ENCODE assay signal across 11 mouse cellular contexts in the genomic region with DNA sequence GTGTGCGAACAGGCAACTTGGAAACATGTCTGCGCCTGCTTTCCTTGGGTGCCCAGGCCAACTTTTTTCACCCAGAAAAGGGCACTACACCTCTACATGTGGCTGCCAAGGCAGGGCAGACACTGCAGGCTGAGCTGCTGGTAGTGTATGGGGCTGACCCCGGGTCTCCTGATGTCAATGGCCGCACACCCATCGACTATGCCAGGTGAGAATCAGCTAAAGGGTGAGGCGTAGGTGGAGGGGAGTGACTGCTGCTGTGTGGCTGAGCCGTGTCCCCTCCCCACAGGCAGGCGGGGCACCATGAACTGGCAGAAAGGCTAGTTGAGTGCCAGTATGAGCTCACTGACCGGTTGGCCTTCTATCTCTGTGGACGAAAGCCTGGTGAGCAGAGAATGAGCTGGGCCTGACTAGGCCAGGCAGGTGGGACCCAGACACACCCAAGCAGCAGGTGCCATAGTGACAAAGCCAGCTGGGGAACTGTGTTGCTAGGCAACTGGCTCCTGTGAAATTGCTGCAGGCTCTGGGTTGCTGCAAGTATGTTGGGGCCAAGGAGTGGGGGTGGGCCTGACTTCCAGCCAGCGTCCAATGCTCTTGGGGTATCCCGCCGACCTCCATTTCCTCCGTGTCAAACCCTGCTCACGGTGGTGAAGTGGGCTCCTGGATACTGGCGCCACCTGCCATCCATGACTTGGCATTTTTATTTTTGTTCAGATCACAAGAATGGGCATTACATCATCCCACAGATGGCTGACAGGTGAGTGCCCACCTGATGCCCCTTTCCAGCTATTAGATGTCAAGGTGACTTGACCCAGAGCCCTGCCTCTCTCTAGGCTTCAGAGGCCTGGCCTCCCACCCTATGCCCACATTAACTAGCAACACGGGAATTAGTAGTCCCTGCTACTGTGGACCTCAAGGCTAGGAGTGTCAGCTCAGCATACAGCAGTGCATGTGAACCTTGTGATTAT. TPM values are rescaled to one million over a fixed set of nuclear protein-coding genes. Genes with fewer than 3 reads are reported as not detected.
DNase-seq lines count a peak whose midpoint lies in the region; ATAC-seq lines count a peak whose summit lies in the region.
"Had no signal": no experiment of that assay in that cellular context is flagged by ENCODE, and none has a peak within 500 bp of the region (broad histone marks: within the 10 kb centered on the region; RNA-seq: fewer than 3 reads in every experiment).

No protein-coding gene starts in this region.

- H3K4me1 ChIP-seq in heart, embryonic 15.5 days (replicated peaks) = peaks cover 52% of the 10 kb centered on the region
- H3K4me1 ChIP-seq in midbrain, embryonic 10.5 days = peaks cover 56% of the 10 kb centered on the region
- H3K4me1 ChIP-seq in midbrain, embryonic 16.5 days (ENCODE audit: control insufficient read depth, insufficient read depth, low read length) = peaks cover 11% of the 10 kb centered on the region
- peaks cover 54% of the 10 kb centered on the region for H3K4me1 ChIP-seq in hindbrain, embryonic 13.5 days (replicated peaks)

- H3K27ac ChIP-seq in heart, embryonic 15.5 days = 0 out of 2 replicates have a peak overlapping the region, but pooled peaks have one; percentile 5
- 0 out of 2 replicates have a peak overlapping the region, but pooled peaks have one; percentile 23 for H3K27ac ChIP-seq in midbrain, embryonic 10.5 days (replicated peaks)
- H3K27ac ChIP-seq in midbrain, embryonic 16.5 days (ENCODE audit: low read length) = no peak overlapping the region
- peak overlapping the region; percentile 30; the same call in 1 of the 2 replicates for H3K27ac ChIP-seq in hindbrain, embryonic 13.5 days
- H3K27ac ChIP-seq: intestine, embryonic 15.5 days; liver, embryonic 14.5 days had no signal

- no peak overlapping the region for H3K4me2 ChIP-seq in heart, embryonic 15.5 days
- H3K4me2 ChIP-seq in midbrain, embryonic 16.5 days (ENCODE audit: low read length) = no peak overlapping the region
- H3K4me2 ChIP-seq in hindbrain, embryonic 13.5 days = no peak overlapping the region
- H3K4me2 ChIP-seq: intestine, embryonic 15.5 days had no signal

- H3K36me3 ChIP-seq in heart, embryonic 15.5 days = peaks cover 44% of the 10 kb centered on the region
- peaks cover 75% of the 10 kb centered on the region for H3K36me3 ChIP-seq in midbrain, embryonic 10.5 days
- H3K36me3 ChIP-seq in midbrain, embryonic 16.5 days (ENCODE audit: control insufficient read depth, insufficient read depth, low read length) = peaks cover 33% of the 10 kb centered on the region
- peaks cover 59% of the 10 kb centered on the region for H3K36me3 ChIP-seq in hindbrain, embryonic 13.5 days

- H3K4me3 ChIP-seq in heart, embryonic 15.5 days = no peak overlapping the region
- 0 out of 2 replicates have a peak overlapping the region, but pooled peaks have one; percentile 3 for H3K4me3 ChIP-seq in midbrain, embryonic 10.5 days
- H3K4me3 ChIP-seq in midbrain, embryonic 16.5 days (ENCODE audit: low read depth, low read length) = no peak overlapping the region
- H3K4me3 ChIP-seq in hindbrain, embryonic 13.5 days = no peak overlapping the region
- H3K4me3 ChIP-seq: intestine, embryonic 15.5 days had no signal

- no peaks in the 10 kb centered on the region for H3K27me3 ChIP-seq in heart, embryonic 15.5 days
- no peaks in the 10 kb centered on the region for H3K27me3 ChIP-seq in midbrain, embryonic 10.5 days (ENCODE audit: low read depth, poor library complexity, severe bottlenecking)
- H3K27me3 ChIP-seq in midbrain, embryonic 16.5 days (ENCODE audit: control insufficient read depth, insufficient read depth, low read depth, low read length) = no peaks in the 10 kb centered on the region
- H3K27me3 ChIP-seq in hindbrain, embryonic 13.5 days = no peaks in the 10 kb centered on the region
- H3K27me3 ChIP-seq: intestine, embryonic 15.5 days had no signal

- intact Hi-C loops in heart, postnatal 10 days (cut with DNase I) = loop anchor here (1.0 kb wide), 1 partner anchor 9 kb away; no protein-coding TSS in a partner anchor

- 87% methylated on average over 17 of the region's 17 CpGs for WGBS in heart, embryonic 15.5 days
- 90% methylated on average over 17 of the region's 17 CpGs for WGBS in midbrain, embryonic 10.5 days
- 75% methylated on average over 17 of the region's 17 CpGs for WGBS in midbrain, embryonic 16.5 days
- WGBS in hindbrain, embryonic 13.5 days = 73% methylated on average over 17 of the region's 17 CpGs

- no peak overlapping the region for H3K9ac ChIP-seq in heart, embryonic 15.5 days
- no peak overlapping the region for H3K9ac ChIP-seq in midbrain, embryonic 16.5 days (ENCODE audit: low read depth, low read length)
- peak overlapping the region; percentile 36; the same call in 1 of the 2 replicates for H3K9ac ChIP-seq in hindbrain, embryonic 13.5 days
- H3K9ac ChIP-seq: intestine, embryonic 15.5 days; liver, embryonic 14.5 days had no signal

- no peaks in the 10 kb centered on the region for H3K9me3 ChIP-seq in heart, embryonic 15.5 days (replicated peaks)
- no peaks in the 10 kb centered on the region for H3K9me3 ChIP-seq in midbrain, embryonic 10.5 days (replicated peaks)
- no peaks in the 10 kb centered on the region for H3K9me3 ChIP-seq in midbrain, embryonic 16.5 days (replicated peaks; ENCODE audit: control insufficient read depth, low read length, poor library complexity, severe bottlenecking)
- H3K9me3 ChIP-seq in hindbrain, embryonic 13.5 days = no peaks in the 10 kb centered on the region
- H3K9me3 ChIP-seq: intestine, embryonic 15.5 days had no signal

- DNase-seq in heart, postnatal 10 days = no peak
- no peak for DNase-seq in midbrain, embryonic 10.5 days (ENCODE audit: low spot score)
- peak; percentile 49 for DNase-seq in ZHBTc4 (ENCODE audit: low read depth, low spot score)
- no peak for DNase-seq in layer of hippocampus, postnatal 14 days (ENCODE audit: low spot score in 2 of 2)
- DNase-seq in adrenal gland, adult 8-10 months = no peak

- ATAC-seq in heart, embryonic 15.5 days (replicated peaks; ENCODE audit: insufficient number of reproducible peaks, insufficient read depth, low FRiP score, low read depth) = no peak
- no peak for ATAC-seq in midbrain, embryonic 16.5 days
- no peak for ATAC-seq in hindbrain, embryonic 13.5 days (ENCODE audit: low FRiP score)
- ATAC-seq: intestine, embryonic 15.5 days had no signal

RNA-seq across cellular contexts. Expression of gene Git1, which starts 7.3 kb away (rescaled TPM):
- 6.8 and 10.0 TPM in 2 replicates for polyA plus RNA-seq in heart, embryonic 15.5 days (2015; fragmentation: Nextera tagmentation; extraction: Ambion mirVana)
- 10 to 100 TPM; 64.5 to 65.1 TPM for total RNA-seq in heart, postnatal 10 days (2021)
- 10.9 and 11.7 TPM in 2 replicates for polyA plus RNA-seq in midbrain, embryonic 10.5 days (2016; fragmentation: Nextera tagmentation; extraction: Ambion mirVana)
- 15.9 and 17.3 TPM in 2 replicates for polyA plus RNA-seq in midbrain, embryonic 16.5 days (2015; fragmentation: Nextera tagmentation; extraction: Ambion mirVana)
- polyA plus RNA-seq in hindbrain, embryonic 13.5 days (2015; fragmentation: Nextera tagmentation; extraction: Ambion mirVana) = 14.3 and 15.1 TPM in 2 replicates
- 100 to 1,000 TPM; 164 to 177 TPM for total RNA-seq in layer of hippocampus, postnatal 14 days (2021)
- 10 to 100 TPM; 42.1 to 61.0 (median 50.0) TPM for total RNA-seq in adrenal gland, adult 8-10 months (2022)

RNA-seq across cellular contexts. Expression of gene Ankrd13b, which starts 11.2 kb away (rescaled TPM):
- polyA plus RNA-seq in heart, embryonic 15.5 days (2015; fragmentation: Nextera tagmentation; extraction: Ambion mirVana) = 3.2 and 4.9 TPM in 2 replicates
- 10 to 100 TPM; 12.8 to 15.0 TPM for total RNA-seq in heart, postnatal 10 days (2021)
- 7.4 and 11.8 TPM in 2 replicates for polyA plus RNA-seq in midbrain, embryonic 10.5 days (2016; fragmentation: Nextera tagmentation; extraction: Ambion mirVana)
- 31.9 and 33.7 TPM in 2 replicates for polyA plus RNA-seq in midbrain, embryonic 16.5 days (2015; fragmentation: Nextera tagmentation; extraction: Ambion mirVana)
- polyA plus RNA-seq in hindbrain, embryonic 13.5 days (2015; fragmentation: Nextera tagmentation; extraction: Ambion mirVana) = 29.4 and 31.0 TPM in 2 replicates
- total RNA-seq in layer of hippocampus, postnatal 14 days (2021) = 100 to 1,000 TPM; 122 TPM
- total RNA-seq in adrenal gland, adult 8-10 months (2022) = 10 to 100 TPM in 2 of 4 experiments, 1 to 10 TPM in 2; 5.7 to 13.6 (median 9.3) TPM

RNA-seq across cellular contexts. Expression of gene Abhd15, which starts 14.3 kb away (rescaled TPM):
- 2.2 and 4.5 TPM in 2 replicates for polyA plus RNA-seq in heart, embryonic 15.5 days (2015; fragmentation: Nextera tagmentation; extraction: Ambion mirVana)
- 1 to 10 TPM; 1.7 to 4.5 TPM for total RNA-seq in heart, postnatal 10 days (2021)
- polyA plus RNA-seq in midbrain, embryonic 10.5 days (2016; fragmentation: Nextera tagmentation; extraction: Ambion mirVana) = 3.9 and 4.2 TPM in 2 replicates
- 2.4 and 3.1 TPM in 2 replicates for polyA plus RNA-seq in midbrain, embryonic 16.5 days (2015; fragmentation: Nextera tagmentation; extraction: Ambion mirVana)
- 1.9 and 3.3 TPM in 2 replicates for polyA plus RNA-seq in hindbrain, embryonic 13.5 days (2015; fragmentation: Nextera tagmentation; extraction: Ambion mirVana)
- 1 to 10 TPM; 1.9 to 2.4 TPM for total RNA-seq in layer of hippocampus, postnatal 14 days (2021)
- 10 to 100 TPM; 14.6 to 23.9 (median 17.4) TPM for total RNA-seq in adrenal gland, adult 8-10 months (2022)

RNA-seq across cellular contexts. Expression of gene Trp53i13, which starts 15.1 kb away (rescaled TPM):
- polyA plus RNA-seq in heart, embryonic 15.5 days (2015; fragmentation: Nextera tagmentation; extraction: Ambion mirVana) = 26.3 and 32.2 TPM in 2 replicates
- 10 to 100 TPM; 11.8 to 12.9 TPM for total RNA-seq in heart, postnatal 10 days (2021)
- 31.3 and 36.5 TPM in 2 replicates for polyA plus RNA-seq in midbrain, embryonic 10.5 days (2016; fragmentation: Nextera tagmentation; extraction: Ambion mirVana)
- 10.5 and 12.6 TPM in 2 replicates for polyA plus RNA-seq in midbrain, embryonic 16.5 days (2015; fragmentation: Nextera tagmentation; extraction: Ambion mirVana)
- polyA plus RNA-seq in hindbrain, embryonic 13.5 days (2015; fragmentation: Nextera tagmentation; extraction: Ambion mirVana) = 14.9 and 15.5 TPM in 2 replicates
- total RNA-seq in layer of hippocampus, postnatal 14 days (2021) = 1 to 10 TPM; 5.8 to 6.7 TPM
- total RNA-seq in adrenal gland, adult 8-10 months (2022) = 10 to 100 TPM; 15.1 to 28.8 (median 20.0) TPM

RNA-seq across cellular contexts. Expression of gene Gm10392, which starts 18.4 kb away (rescaled TPM):
- 0.13 TPM in 1 of 2 replicates, not detected in the other for polyA plus RNA-seq in heart, embryonic 15.5 days (2015; fragmentation: Nextera tagmentation; extraction: Ambion mirVana)
- total RNA-seq in heart, postnatal 10 days (2021) = not detected
- 0.12 TPM in 1 of 2 replicates, not detected in the other for polyA plus RNA-seq in midbrain, embryonic 10.5 days (2016; fragmentation: Nextera tagmentation; extraction: Ambion mirVana)
- polyA plus RNA-seq in midbrain, embryonic 16.5 days (2015; fragmentation: Nextera tagmentation; extraction: Ambion mirVana) = not detected in 2 replicates
- not detected in 2 replicates for polyA plus RNA-seq in hindbrain, embryonic 13.5 days (2015; fragmentation: Nextera tagmentation; extraction: Ambion mirVana)
- total RNA-seq in layer of hippocampus, postnatal 14 days (2021) = not detected
- total RNA-seq in adrenal gland, adult 8-10 months (2022) = not detected
- polyA plus RNA-seq: intestine, embryonic 15.5 days; liver, embryonic 14.5 days; stomach, embryonic 14.5 days had no signal
